Mouse (Mus musculus) spleen, adult 2 months (tissue): ENCODE results near the gene Nat9. TPM values are rescaled to one million over a fixed set of nuclear protein-coding genes. Genes with fewer than 3 reads are reported as not detected.

Experiments used
- DNase-seq, 2 experiments: peaks; one replicate each; pipeline versions ENCODE4 v3.0.0 to v3.0.0-alpha.2; 2012 to 2021; ENCODE audit warnings: low spot score in 2 of 2, low read depth in 1 of 2
- H3K27ac ChIP-seq: fragments of 200-500 bp; 2 replicates; pipeline ENCODE4 v1.5.1; 2012; ENCODE audit warnings: low read length, inconsistent platforms; ENCODE audit not compliant: insufficient read depth
- H3K27me3 ChIP-seq: fragments of 200-500 bp; 2 replicates; pipeline ENCODE4 v1.6.1; 2012; ENCODE audit warnings: mild to moderate bottlenecking, moderate library complexity, low read length, inconsistent platforms; ENCODE audit not compliant: control insufficient read depth, insufficient read depth
- H3K36me3 ChIP-seq: fragments of 200-500 bp; 2 replicates; pipeline ENCODE4 v1.6.1; 2012; ENCODE audit warnings: mild to moderate bottlenecking, low read length, inconsistent platforms; ENCODE audit not compliant: control insufficient read depth, insufficient read depth
- H3K4me1 ChIP-seq: fragments of 200-500 bp; 2 replicates; pipeline ENCODE4 v1.6.1; 2011; ENCODE audit warnings: inconsistent platforms; ENCODE audit not compliant: control insufficient read depth, insufficient read depth, insufficient read length
- H3K4me3 ChIP-seq: fragments of 200-500 bp; 2 replicates; pipeline ENCODE4 v1.5.1; 2011; ENCODE audit warnings: mild to moderate bottlenecking, inconsistent platforms; ENCODE audit not compliant: insufficient read depth, insufficient read length; ENCODE audit errors: extremely low read depth
- CTCF ChIP-seq: fragments of 200-500 bp; IDR thresholded peaks from 2 replicates; pipeline ENCODE4 v1.5.1; 2011; ENCODE audit warnings: mild to moderate bottlenecking, inconsistent platforms; ENCODE audit not compliant: insufficient read depth, insufficient read length, insufficient replicate concordance; ENCODE audit errors: extremely low read depth
- POLR2A ChIP-seq: fragments of 200-500 bp; IDR thresholded peaks from 2 replicates; pipeline ENCODE4 v1.6.1; 2011; ENCODE audit warnings: low read depth, low read length, inconsistent platforms
- WGBS: fragments of 180-500 bp; shearing (Covaris S2); methylation state at CpG from one replicate; pipeline ENCODE4 v1.1.7; 2018; 5-methylcytosine and 5-hydroxymethylcytosine counted together
- polyA plus RNA-seq: library from polyadenylated mRNA; depleted of rRNA; stranded (reverse); fragments of >200 nt; gene quantifications from 2 replicates; pipeline ENCODE4 v1.2.3, GENCODE M21; 2012

The Nat9 gene
- polyA plus RNA-seq, 1 experiment: 12.3 TPM

GRCm38 (mm10) chr11:115179191-115179590 is 8.5 kb downstream of the Nat9 start:
- H3K4me3 ChIP-seq: no peak overlapping the region
- TF ChIP-seq POLR2A (no peak), CTCF (no peak)
- H3K27ac ChIP-seq: no peak overlapping the region
- no peak for DNase-seq
- peaks cover 49% of the 10 kb centered on the region for H3K36me3 ChIP-seq
- peaks cover 2% of the 10 kb centered on the region; the same call in 1 of the 2 replicates for H3K4me1 ChIP-seq
- WGBS: 93% methylated on average over 6 of the region's 6 CpGs
- no peaks in the 10 kb centered on the region for H3K27me3 ChIP-seq

- 93% methylated on average over 2 of the region's 2 CpGs for WGBS
- peaks cover 6% of the 10 kb centered on the region; the same call in 1 of the 2 replicates for H3K4me1 ChIP-seq
- H3K27ac ChIP-seq: no peak overlapping the region
- TF ChIP-seq CTCF: no peak
- no peak for TF ChIP-seq POLR2A
- H3K4me3 ChIP-seq: no peak overlapping the region
- no peak for DNase-seq
- no peaks in the 10 kb centered on the region for H3K27me3 ChIP-seq
- H3K36me3 ChIP-seq: peaks cover 49% of the 10 kb centered on the region
Observed at GRCm38 (mm10) chr11:115178766-115179165, 8.9 kb downstream of the Nat9 start.

GRCm38 (mm10) chr11:115177559-115178195 is 10.0 kb downstream of the Nat9 start:
- no peak for TF ChIP-seq CTCF
- TF ChIP-seq POLR2A: no peak
- no peak for DNase-seq
- H3K27ac ChIP-seq: no peak overlapping the region
- peaks cover 14% of the 10 kb centered on the region; the same call in 1 of the 2 replicates for H3K4me1 ChIP-seq
- H3K36me3 ChIP-seq: peaks cover 49% of the 10 kb centered on the region
- H3K4me3 ChIP-seq: no peak overlapping the region
- H3K27me3 ChIP-seq: no peaks in the 10 kb centered on the region
- 84% methylated on average over 10 of the region's 10 CpGs for WGBS

GRCm38 (mm10) chr11:115176399-115177190 is 11.1 kb downstream of the Nat9 start:
- H3K4me3 ChIP-seq: no peak overlapping the region
- H3K4me1 ChIP-seq: peaks cover 21% of the 10 kb centered on the region; the same call in 1 of the 2 replicates
- TF ChIP-seq POLR2A: no peak
- no peak for TF ChIP-seq CTCF

GRCm38 (mm10) chr11:115173549-115174339 is 13.9 kb downstream of the Nat9 start:
- DNase-seq: no peak
- Histone ChIP-seq H3K27ac (no peak overlapping the region), H3K4me1 (peaks cover 25% of the 10 kb centered on the region; the same call in 1 of the 2 replicates), H3K4me3 (no peak overlapping the region), H3K36me3 (peaks cover 28% of the 10 kb centered on the region), H3K27me3 (no peaks in the 10 kb centered on the region)
- no peak for TF ChIP-seq POLR2A
- TF ChIP-seq CTCF: no peak
- 23% methylated on average over 16 of the region's 16 CpGs for WGBS

More at GRCm38 (mm10) chr11:115176399-115177190, 11.1 kb downstream of the Nat9 start:
- no peak overlapping the region for H3K27ac ChIP-seq
- no peak for DNase-seq
- peaks cover 47% of the 10 kb centered on the region for H3K36me3 ChIP-seq
- no peaks in the 10 kb centered on the region for H3K27me3 ChIP-seq
- WGBS: 91% methylated on average over 24 of the region's 24 CpGs

GRCm38 (mm10) chr11:115172825-115173287 is 14.8 kb downstream of the Nat9 start:
- no peak overlapping the region for H3K4me3 ChIP-seq
- H3K27ac ChIP-seq: no peak overlapping the region
- TF ChIP-seq POLR2A: no peak
- no peak for TF ChIP-seq CTCF
- peaks cover 30% of the 10 kb centered on the region for H3K36me3 ChIP-seq
- 55% methylated on average over 4 of the region's 4 CpGs for WGBS
- H3K4me1 ChIP-seq: peaks cover 25% of the 10 kb centered on the region; the same call in 1 of the 2 replicates
- DNase-seq: no peak
- no peaks in the 10 kb centered on the region for H3K27me3 ChIP-seq
